Mouse (Mus musculus) bone marrow macrophage, adult 2 months (primary cell): Measurements from ENCODE around the gene Tmem95.

Source experiments
- CTCF ChIP-seq: IDR thresholded peaks from 2 replicates; pipeline ENCODE4 v1.5.1; 2012; ENCODE audit warnings: low read depth, mild to moderate bottlenecking, low read length, moderate library complexity
- POLR2A ChIP-seq: IDR thresholded peaks from 2 replicates; pipeline ENCODE4 v1.6.1; 2012; ENCODE audit warnings: mild to moderate bottlenecking, low read depth, low read length, borderline replicate concordance

DNA sequence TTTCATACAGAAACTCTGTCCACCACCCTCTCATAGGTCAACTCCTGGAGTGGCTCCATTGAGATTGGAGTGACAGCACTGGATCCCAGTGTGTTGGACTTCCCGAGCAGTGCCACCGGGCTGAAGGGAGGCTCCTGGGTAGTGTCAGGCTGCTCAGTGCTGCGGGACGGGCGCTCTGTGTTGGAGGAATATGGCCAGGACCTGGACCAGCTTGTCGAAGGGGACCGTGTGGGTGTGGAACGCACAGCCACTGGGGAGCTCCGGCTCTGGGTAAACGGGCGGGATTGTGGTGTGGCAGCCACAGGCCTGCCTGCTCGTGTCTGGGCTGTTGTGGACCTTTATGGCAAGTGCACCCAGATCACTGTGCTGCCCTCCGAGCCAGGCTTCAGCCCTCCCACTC is 25.2 kb upstream of the Tmem95 start:
- TF ChIP-seq CTCF (no peak), POLR2A (no peak)
